Mouse (Mus musculus) CD8-positive naive resting alpha-beta T cell, adult 2 months (primary cell): ENCODE data around the gene Olfr1341.

Experiments
- DNase-seq, 2 experiments: peaks; one replicate each; pipeline ENCODE4 v3.0.0; 2022; ENCODE audit warnings: low read depth in 2 of 2, low spot score in 2 of 2

Gene Olfr1341

GRCm38 (mm10) chr4:118703223-118703622 is at the start of gene Olfr1341:
Gene Olfr1341, plus strand, starts transcription at chr4:118703523.
- DNase-seq, result no peak

GRCm38 (mm10) chr4:118658652-118659051 is 44.7 kb upstream of the Olfr1341 start, which contains the start of gene Olfr62:
Gene Olfr62, plus strand, starts transcription at chr4:118658952.
- DNase-seq, result no peak

- DNase-seq, result no peak
Observed at GRCm38 (mm10) chr4:118687086-118687485, 16.2 kb upstream of the Olfr1341 start.

- DNase-seq, result no peak
Observed at GRCm38 (mm10) chr4:118692412-118692973, 10.8 kb upstream of the Olfr1341 start, which contains the start of gene Olfr1342. Gene Olfr1342, minus strand, starts transcription at chr4:118692756.

GRCm38 (mm10) chr4:118693812-118694211 is 9.5 kb upstream of the Olfr1341 start:
- DNase-seq, result no peak

GRCm38 (mm10) chr4:118708086-118708485 is 4.8 kb downstream of the Olfr1341 start:
- no peak for DNase-seq

GRCm38 (mm10) chr4:118711656-118712055 is 8.3 kb downstream of the Olfr1341 start:
- DNase-seq, result no peak

- no peak for DNase-seq
Observed at GRCm38 (mm10) chr4:118719838-118720237, 16.5 kb downstream of the Olfr1341 start, which contains the start of gene Olfr1340. Gene Olfr1340, plus strand, starts transcription at chr4:118720138.

- no peak for DNase-seq
Observed at GRCm38 (mm10) chr4:118721742-118722483, 18.6 kb downstream of the Olfr1341 start.

- no peak for DNase-seq
Observed at GRCm38 (mm10) chr4:118731875-118732274, 28.6 kb downstream of the Olfr1341 start, which contains the start of gene Olfr1339. Gene Olfr1339, plus strand, starts transcription at chr4:118732175.

- no peak for DNase-seq
Observed at GRCm38 (mm10) chr4:118739574-118739973, 36.3 kb downstream of the Olfr1341 start.

- DNase-seq, result no peak
Observed at GRCm38 (mm10) chr4:118740988-118741698, 37.8 kb downstream of the Olfr1341 start.

- no peak for DNase-seq
Observed at GRCm38 (mm10) chr4:118741881-118742280, 38.6 kb downstream of the Olfr1341 start.

- DNase-seq, result no peak
Observed at GRCm38 (mm10) chr4:118758637-118759036, 55.3 kb downstream of the Olfr1341 start, which contains the start of gene Olfr1338. Gene Olfr1338, minus strand, starts transcription at chr4:118758737.
